Mouse (Mus musculus): Measurements from ENCODE around the gene Aida. TPM values are rescaled to one million over a fixed set of nuclear protein-coding genes. Genes with fewer than 3 reads are reported as not detected.
"Not testable (repeated sequence)": the region's sequence is repeated elsewhere in the genome, so short reads cannot be mapped to it uniquely, and the experiment has no call there.

The Aida gene
- polyA plus RNA-seq, 1 experiment from 2014 or later = 37.8 TPM

GRCm38 (mm10) chr1:183342902-183343301, 46.5 kb downstream of the Aida start:
- not testable (repeated sequence) for H3K36me3 ChIP-seq (ENCODE audit: control insufficient read depth, insufficient read depth, low read length)

GRCm38 (mm10) chr1:183344886-183345816, 48.8 kb downstream of the Aida start:
- ATAC-seq (ENCODE audit: low FRiP score) = peak; percentile 96
- H3K27ac ChIP-seq (ENCODE audit: low read depth, low read length) = peak overlapping the region; percentile 40
- H3K4me1 ChIP-seq (ENCODE audit: control insufficient read depth, insufficient read depth, low read length) = peaks cover 7% of the 10 kb centered on the region; the same call in 1 of the 2 replicates
- no peaks in the 10 kb centered on the region for H3K27me3 ChIP-seq (ENCODE audit: control insufficient read depth, insufficient read depth, low read length)
- no peaks in the 10 kb centered on the region for H3K9me3 ChIP-seq (ENCODE audit: control insufficient read depth, low read length)
- H3K36me3 ChIP-seq (ENCODE audit: control insufficient read depth, insufficient read depth, low read length) = peaks cover 4% of the 10 kb centered on the region; the same call in 1 of the 2 replicates
- peak overlapping the region; percentile 85 for H3K9ac ChIP-seq (ENCODE audit: low read length)
- peak overlapping the region; percentile 86 for H3K4me2 ChIP-seq
- DNase-seq (ENCODE audit: low spot score, missing footprints) = peak; percentile 98
- peak overlapping the region; percentile 94 for H3K4me3 ChIP-seq (ENCODE audit: low read depth, low read length)
- whole genome bisulfite sequencing = under 1% methylated on average over 72 of the region's 72 CpGs

More at GRCm38 (mm10) chr1:183342902-183343301, 46.5 kb downstream of the Aida start:
- not testable (repeated sequence) for H3K27me3 ChIP-seq (ENCODE audit: control insufficient read depth, insufficient read depth, low read length); H3K4me1 ChIP-seq (ENCODE audit: control insufficient read depth, insufficient read depth, low read length); H3K27ac ChIP-seq (ENCODE audit: low read depth, low read length); H3K4me3 ChIP-seq (ENCODE audit: low read depth, low read length); DNase-seq (ENCODE audit: low spot score, missing footprints); H3K9me3 ChIP-seq (ENCODE audit: control insufficient read depth, low read length); H3K4me2 ChIP-seq; H3K9ac ChIP-seq (ENCODE audit: low read length); ATAC-seq (ENCODE audit: low FRiP score)
- 94% methylated on average over 1 of the region's 1 CpGs for WGBS

- WGBS = 11% methylated on average over 10 of the region's 10 CpGs
- no peaks in the 10 kb centered on the region for H3K9me3 ChIP-seq (ENCODE audit: control insufficient read depth, low read length)
- no peak; the same call in 1 of the 2 replicates for ATAC-seq (ENCODE audit: low FRiP score)
Observed at GRCm38 (mm10) chr1:183345817-183346195, 49.4 kb downstream of the Aida start.

GRCm38 (mm10) chr1:183349840-183350239, 53.5 kb downstream of the Aida start:
- H3K4me1 ChIP-seq (ENCODE audit: control insufficient read depth, insufficient read depth, low read length) = peaks cover 5% of the 10 kb centered on the region; the same call in 1 of the 2 replicates
- DNase-seq (ENCODE audit: low spot score, missing footprints) = peak; percentile 94
- H3K27ac ChIP-seq (ENCODE audit: low read depth, low read length) = no peak overlapping the region
- H3K9ac ChIP-seq (ENCODE audit: low read length) = no peak overlapping the region
- no peak overlapping the region for H3K4me2 ChIP-seq
- no peaks in the 10 kb centered on the region; the same call in none of the 2 replicates for H3K36me3 ChIP-seq (ENCODE audit: control insufficient read depth, insufficient read depth, low read length)
- no peaks in the 10 kb centered on the region for H3K9me3 ChIP-seq (ENCODE audit: control insufficient read depth, low read length)
- WGBS = 36% methylated on average over 6 of the region's 6 CpGs
- no peaks in the 10 kb centered on the region for H3K27me3 ChIP-seq (ENCODE audit: control insufficient read depth, insufficient read depth, low read length)
- no peak overlapping the region for H3K4me3 ChIP-seq (ENCODE audit: low read depth, low read length)
- no peak for ATAC-seq (ENCODE audit: low FRiP score)

More at GRCm38 (mm10) chr1:183345817-183346195, 49.4 kb downstream of the Aida start:
- DNase-seq (ENCODE audit: low spot score, missing footprints) = no peak
- H3K27ac ChIP-seq (ENCODE audit: low read depth, low read length) = peak overlapping the region; percentile 35; the same call in 1 of the 2 replicates
- peaks cover 4% of the 10 kb centered on the region; the same call in 1 of the 2 replicates for H3K36me3 ChIP-seq (ENCODE audit: control insufficient read depth, insufficient read depth, low read length)
- no peaks in the 10 kb centered on the region for H3K27me3 ChIP-seq (ENCODE audit: control insufficient read depth, insufficient read depth, low read length)
- H3K4me3 ChIP-seq (ENCODE audit: low read depth, low read length) = peak overlapping the region; percentile 94
- H3K4me2 ChIP-seq = peak overlapping the region; percentile 86
- peaks cover 7% of the 10 kb centered on the region; the same call in 1 of the 2 replicates for H3K4me1 ChIP-seq (ENCODE audit: control insufficient read depth, insufficient read depth, low read length)
- peak overlapping the region; percentile 85 for H3K9ac ChIP-seq (ENCODE audit: low read length)

- no peak for ATAC-seq (ENCODE audit: low FRiP score)
- H3K27ac ChIP-seq (ENCODE audit: low read depth, low read length) = no peak overlapping the region
- H3K36me3 ChIP-seq (ENCODE audit: control insufficient read depth, insufficient read depth, low read length) = peaks cover 11% of the 10 kb centered on the region
- H3K9me3 ChIP-seq (ENCODE audit: control insufficient read depth, low read length) = no peaks in the 10 kb centered on the region
- no peak overlapping the region for H3K4me3 ChIP-seq (ENCODE audit: low read depth, low read length)
- no peaks in the 10 kb centered on the region for H3K4me1 ChIP-seq (ENCODE audit: control insufficient read depth, insufficient read depth, low read length)
- WGBS = 92% methylated on average over 3 of the region's 3 CpGs
- no peak overlapping the region for H3K9ac ChIP-seq (ENCODE audit: low read length)
- no peaks in the 10 kb centered on the region for H3K27me3 ChIP-seq (ENCODE audit: control insufficient read depth, insufficient read depth, low read length)
- no peak overlapping the region for H3K4me2 ChIP-seq
- DNase-seq (ENCODE audit: low spot score, missing footprints) = no peak
Observed at GRCm38 (mm10) chr1:183358901-183359300, 62.5 kb downstream of the Aida start.

GRCm38 (mm10) chr1:183362301-183362700, 65.9 kb downstream of the Aida start:
- H3K9me3 ChIP-seq (ENCODE audit: control insufficient read depth, low read length) = no peaks in the 10 kb centered on the region
- no peaks in the 10 kb centered on the region for H3K27me3 ChIP-seq (ENCODE audit: control insufficient read depth, insufficient read depth, low read length)
- no peak overlapping the region for H3K9ac ChIP-seq (ENCODE audit: low read length)
- H3K36me3 ChIP-seq (ENCODE audit: control insufficient read depth, insufficient read depth, low read length) = peaks cover 10% of the 10 kb centered on the region; the same call in 1 of the 2 replicates
- H3K4me2 ChIP-seq = no peak overlapping the region
- no peak overlapping the region for H3K27ac ChIP-seq (ENCODE audit: low read depth, low read length)
- no peak overlapping the region for H3K4me3 ChIP-seq (ENCODE audit: low read depth, low read length)
- no peak for DNase-seq (ENCODE audit: low spot score, missing footprints)
- no peak for ATAC-seq (ENCODE audit: low FRiP score)
- 95% methylated on average over 5 of the region's 5 CpGs for WGBS
- no peaks in the 10 kb centered on the region for H3K4me1 ChIP-seq (ENCODE audit: control insufficient read depth, insufficient read depth, low read length)

- Histone ChIP-seq H3K4me2 (no peak overlapping the region), H3K27me3 (ENCODE audit: control insufficient read depth, insufficient read depth, low read length) (no peaks in the 10 kb centered on the region), H3K9ac (ENCODE audit: low read length) (no peak overlapping the region), H3K36me3 (ENCODE audit: control insufficient read depth, insufficient read depth, low read length) (peaks cover 8% of the 10 kb centered on the region; the same call in 1 of the 2 replicates), H3K4me3 (ENCODE audit: low read depth, low read length) (no peak overlapping the region), H3K4me1 (ENCODE audit: control insufficient read depth, insufficient read depth, low read length) (peaks cover 4% of the 10 kb centered on the region; the same call in 1 of the 2 replicates), H3K27ac (ENCODE audit: low read depth, low read length) (no peak overlapping the region), H3K9me3 (ENCODE audit: control insufficient read depth, low read length) (no peaks in the 10 kb centered on the region)
- 88% methylated on average over 14 of the region's 14 CpGs for WGBS
- no peak for DNase-seq (ENCODE audit: low spot score, missing footprints)
- no peak for ATAC-seq (ENCODE audit: low FRiP score)
Observed at GRCm38 (mm10) chr1:183362729-183363576, 66.6 kb downstream of the Aida start.

- H3K36me3 ChIP-seq (ENCODE audit: control insufficient read depth, insufficient read depth, low read length) = peaks cover 3% of the 10 kb centered on the region; the same call in 1 of the 2 replicates
- no peaks in the 10 kb centered on the region for H3K9me3 ChIP-seq (ENCODE audit: control insufficient read depth, low read length)
- no peak for DNase-seq (ENCODE audit: low spot score, missing footprints)
- no peak for ATAC-seq (ENCODE audit: low FRiP score)
- no peak overlapping the region for H3K27ac ChIP-seq (ENCODE audit: low read depth, low read length)
- H3K4me1 ChIP-seq (ENCODE audit: control insufficient read depth, insufficient read depth, low read length) = peaks cover 8% of the 10 kb centered on the region
- H3K9ac ChIP-seq (ENCODE audit: low read length) = no peak overlapping the region
- H3K27me3 ChIP-seq (ENCODE audit: control insufficient read depth, insufficient read depth, low read length) = no peaks in the 10 kb centered on the region
- WGBS = 94% methylated on average over 5 of the region's 5 CpGs
- H3K4me3 ChIP-seq (ENCODE audit: low read depth, low read length) = no peak overlapping the region
- H3K4me2 ChIP-seq = no peak overlapping the region
Observed at GRCm38 (mm10) chr1:183363577-183363867, 67.1 kb downstream of the Aida start.
